In the genomic region with DNA sequence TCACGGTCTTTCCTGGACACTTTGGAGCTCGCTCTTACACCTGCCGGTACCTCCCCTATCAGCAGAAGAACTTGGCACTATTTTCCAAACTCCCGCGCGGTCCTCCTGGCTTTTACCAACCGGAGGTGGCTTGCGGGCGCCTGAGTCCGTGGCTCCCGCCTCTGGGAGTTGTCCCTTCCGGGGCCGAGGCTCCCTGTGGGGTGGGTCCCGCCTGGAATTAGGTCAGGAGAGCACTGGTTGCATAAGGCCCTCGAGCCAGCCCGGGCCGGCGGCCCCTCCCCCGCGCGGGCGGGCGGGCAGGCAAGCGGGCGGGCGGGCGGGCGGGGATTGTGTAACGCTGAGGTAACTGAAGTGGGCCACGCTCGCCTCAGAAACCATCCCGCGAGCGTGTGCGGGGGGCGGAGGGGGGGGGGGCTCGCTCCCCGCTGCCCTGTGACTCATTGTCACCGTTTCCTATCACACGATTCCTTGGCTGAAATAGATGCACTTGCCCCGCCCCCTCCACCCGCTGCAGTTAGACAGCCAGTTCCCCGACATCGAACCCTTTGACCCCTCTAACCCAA, we compare ENCODE assay signal across 8 mouse cellular contexts. TPM values are rescaled to one million over a fixed set of nuclear protein-coding genes. Genes with fewer than 3 reads are reported as not detected.
DNase-seq lines count a peak whose midpoint lies in the region; ATAC-seq and TF ChIP-seq lines count a peak whose summit lies in the region.

No protein-coding gene starts in this region.

- H3K4me2 ChIP-seq in forebrain, embryonic 12.5 days = peak overlapping the region; percentile 76

- H3K4me1 ChIP-seq in bone marrow macrophage, adult 2 months (ENCODE audit: control insufficient read depth, insufficient read depth, low read length) = peaks cover 22% of the 10 kb centered on the region
- H3K4me1 ChIP-seq in forebrain, embryonic 12.5 days = peaks cover 6% of the 10 kb centered on the region; the same call in 1 of the 2 replicates

- intact Hi-C loops in heart, postnatal 36 days (cut with DNase I) = no loop called here

- WGBS in forebrain, embryonic 12.5 days = 19% methylated on average over 23 of the region's 44 CpGs

- ATAC-seq in forebrain, embryonic 12.5 days (ENCODE audit: low FRiP score) = peak; percentile 51

- no peaks in the 10 kb centered on the region for H3K36me3 ChIP-seq in forebrain, embryonic 12.5 days (replicated peaks)

- TF ChIP-seq POLR2A in bone marrow macrophage, adult 2 months (IDR thresholded peaks at IDR 0.05; ENCODE audit: borderline replicate concordance, low read depth, low read length) = no peak

- no peak for TF ChIP-seq CTCF in bone marrow macrophage, adult 2 months (IDR thresholded peaks at IDR 0.05; ENCODE audit: low read depth, low read length)
- no peak for TF ChIP-seq CTCF in layer of hippocampus, adult 2 months (conservative IDR thresholded peaks at IDR 0.05)

- H3K27me3 ChIP-seq in forebrain, embryonic 12.5 days = 0 out of 2 replicates have a peak, but pooled peaks cover 3% of the 10 kb centered on the region

- H3K4me3 ChIP-seq in bone marrow macrophage, adult 2 months (ENCODE audit: insufficient read depth, low read length) = peak overlapping the region; percentile 69
- H3K4me3 ChIP-seq in forebrain, embryonic 12.5 days (replicated peaks) = peak overlapping the region; percentile 47
- peak overlapping the region; percentile 65 for H3K4me3 ChIP-seq in layer of hippocampus, adult 2 months

- H3K9ac ChIP-seq in forebrain, embryonic 12.5 days = peak overlapping the region; percentile 12; the same call in 1 of the 2 replicates

- DNase-seq in CD4-positive, CD25-positive, alpha-beta regulatory T cell, adult 2 months (ENCODE audit: low read depth, low spot score) = peak; percentile 39
- DNase-seq in heart, postnatal 36 days = peak; percentile 55 to 65
- peak in 1 of 2 experiments; percentile 18 for DNase-seq in layer of hippocampus, adult 2 months (ENCODE audit: low spot score in 2 of 2)
- peak; percentile 78 for DNase-seq in lung, postnatal 10 days
- peak; percentile 20 for DNase-seq in ovary, postnatal 14 days (ENCODE audit: low spot score)
- no peak for DNase-seq in adipocyte (ENCODE audit: low spot score)

- peak overlapping the region; percentile 83 for H3K27ac ChIP-seq in bone marrow macrophage, adult 2 months (ENCODE audit: insufficient read depth, low read depth, low read length)
- H3K27ac ChIP-seq in forebrain, embryonic 12.5 days = no peak overlapping the region
- peak overlapping the region; percentile 61 for H3K27ac ChIP-seq in layer of hippocampus, adult 2 months

- no peaks in the 10 kb centered on the region for H3K9me3 ChIP-seq in forebrain, embryonic 12.5 days

RNA-seq across cellular contexts. Expression of gene Lonrf3, which starts 1.8 kb away (rescaled TPM):
- 19.6 and 20.5 TPM in 2 replicates for polyA plus RNA-seq in bone marrow macrophage, adult 2 months (2012; ENCODE audit: insufficient read depth, insufficient read length, missing spikeins)
- polyA plus RNA-seq in forebrain, embryonic 12.5 days (2016; fragmentation: Nextera tagmentation; extraction: Ambion mirVana) = 1.7 and 1.8 TPM in 2 replicates
- total RNA-seq in heart, postnatal 36 days (2021) = 1 to 10 TPM; 1.3 to 1.8 TPM
- total RNA-seq in layer of hippocampus, adult 2 months (2021) = 10 to 100 TPM; 26.8 to 30.8 TPM

Comparison
In these comparisons a context has a peak if more than half of its experiments do, and no peak if none do; other contexts are left out.
1. RNA of gene Lonrf3, which starts 1.8 kb away (total RNA-seq): 26.8 to 30.8 TPM in layer of hippocampus, adult 2 months; 1.3 to 1.8 TPM in heart, postnatal 36 days; every median in the first group is over 4 times any median in the second.
2. Peak in every context shown above with its lines, with median percentiles within 50 percentile points of each other: H3K4me3 ChIP-seq.